Mouse (Mus musculus) frontal cortex, postnatal 14 days (tissue): ENCODE results near the gene Ppm1l.

Experiments
- DNase-seq, 2 experiments: peaks; one replicate each; pipeline ENCODE4 v3.0.0; 2022; ENCODE audit warnings: low spot score in 2 of 2

Ppm1l gene

DNA sequence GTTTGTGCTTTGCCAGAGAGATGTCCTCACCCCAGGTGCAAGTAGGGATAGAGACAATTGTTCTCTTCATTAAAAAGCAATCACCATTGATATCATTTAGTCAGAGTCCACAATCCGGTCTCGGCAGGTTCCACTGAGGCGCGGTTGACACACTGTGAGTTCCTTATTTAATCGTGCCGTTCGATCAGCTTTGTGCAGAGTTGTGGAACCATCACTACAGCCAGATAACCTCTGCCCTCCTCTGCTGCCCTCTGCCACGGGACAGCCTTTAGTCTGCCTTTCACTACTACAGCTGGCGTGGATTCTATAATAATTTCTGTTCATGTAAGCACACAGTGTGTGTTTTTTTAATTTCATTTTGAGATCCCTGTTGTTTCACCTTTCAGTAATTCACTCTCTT is 17.2 kb downstream of the Ppm1l start:
- DNase-seq, result no peak

- no peak for DNase-seq
Measured at GRCm38 (mm10) chr3:69340486-69340885, 23.8 kb downstream of the Ppm1l start.

- DNase-seq, result no peak
Measured at GRCm38 (mm10) chr3:69340971-69341370, 24.3 kb downstream of the Ppm1l start.

- DNase-seq, result no peak
Measured at GRCm38 (mm10) chr3:69341514-69341913, 24.9 kb downstream of the Ppm1l start.

- no peak for DNase-seq
Measured at GRCm38 (mm10) chr3:69342247-69342921, 25.7 kb downstream of the Ppm1l start.

GRCm38 (mm10) chr3:69343124-69343523 is 26.5 kb downstream of the Ppm1l start:
- no peak for DNase-seq

- no peak for DNase-seq
Measured at GRCm38 (mm10) chr3:69346514-69346913, 29.9 kb downstream of the Ppm1l start.

DNA sequence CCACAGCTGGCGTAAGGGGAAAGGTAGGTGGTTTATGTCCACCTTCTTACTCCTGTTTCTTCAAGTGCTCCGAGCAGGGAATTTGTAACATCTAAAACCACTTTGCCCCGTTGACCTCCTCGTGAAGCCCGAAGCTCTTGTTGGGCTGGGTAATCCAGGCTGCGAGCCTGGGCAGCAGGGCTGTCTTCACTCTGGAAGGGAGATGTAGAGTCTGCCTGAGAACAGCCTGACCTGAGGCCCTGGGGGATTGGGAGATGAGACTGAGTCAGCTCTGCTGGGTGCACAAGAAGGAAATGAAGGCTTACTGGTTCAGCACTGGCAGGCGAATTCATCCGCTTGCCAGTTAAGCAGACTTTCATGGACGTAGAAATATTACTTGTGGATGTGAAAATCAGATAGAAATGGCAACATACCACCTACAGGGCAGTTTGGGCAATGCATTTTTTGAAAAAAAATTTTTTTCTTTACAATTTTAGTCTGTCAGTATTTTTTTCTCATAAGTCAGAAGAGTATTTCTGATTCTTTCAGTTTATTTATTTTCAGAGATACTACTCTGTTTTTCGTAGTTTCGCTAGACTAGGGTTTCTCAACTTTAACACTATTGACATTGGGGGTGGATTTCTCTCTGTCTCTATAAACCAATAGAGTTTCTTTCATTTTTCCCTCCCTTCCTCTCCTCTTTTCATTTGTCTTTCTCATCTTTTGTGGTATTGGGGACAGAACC is 31.7 kb downstream of the Ppm1l start:
- DNase-seq, result no peak

DNA sequence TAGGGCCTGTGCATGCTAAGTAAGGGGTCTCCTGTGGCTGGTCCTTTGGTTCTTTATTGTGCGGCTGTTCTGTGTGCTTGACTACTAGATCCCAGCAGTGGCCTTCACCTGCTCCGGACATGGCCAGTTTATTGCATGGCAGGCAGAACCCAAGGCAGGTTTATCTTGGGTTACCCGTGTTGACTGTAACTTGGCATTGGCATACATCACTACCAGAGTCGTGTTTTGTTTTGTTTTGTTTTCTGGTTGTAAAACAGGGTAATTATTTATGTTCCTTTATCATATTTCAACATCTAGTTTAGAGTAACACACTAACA is 32.2 kb downstream of the Ppm1l start:
- no peak for DNase-seq

- DNase-seq, result no peak
Measured at GRCm38 (mm10) chr3:69349973-69350372, 33.3 kb downstream of the Ppm1l start.

GRCm38 (mm10) chr3:69352194-69352593 is 35.5 kb downstream of the Ppm1l start:
- DNase-seq, result no peak

DNA sequence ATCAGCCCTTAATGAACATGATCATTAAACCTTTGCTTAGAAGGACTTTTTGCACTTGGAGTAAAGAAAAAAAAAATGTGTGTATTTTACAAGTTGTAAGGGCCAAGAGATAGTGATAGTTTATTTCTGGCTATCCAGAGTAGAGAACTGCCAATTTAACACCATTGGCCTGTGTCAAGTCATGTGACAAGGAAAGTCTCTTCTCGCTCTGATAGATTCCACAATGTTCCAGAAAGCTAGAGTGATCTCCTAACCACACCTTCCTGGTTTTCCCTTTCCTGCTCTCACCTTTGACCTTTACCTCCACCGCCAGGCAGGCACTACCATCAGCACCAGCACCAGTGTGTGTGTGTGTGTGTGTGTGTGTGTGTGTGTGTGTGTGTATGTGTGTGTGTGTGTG is 38.0 kb downstream of the Ppm1l start:
- no peak for DNase-seq

- no peak for DNase-seq
Measured at GRCm38 (mm10) chr3:69356078-69356665, 39.5 kb downstream of the Ppm1l start.

DNA sequence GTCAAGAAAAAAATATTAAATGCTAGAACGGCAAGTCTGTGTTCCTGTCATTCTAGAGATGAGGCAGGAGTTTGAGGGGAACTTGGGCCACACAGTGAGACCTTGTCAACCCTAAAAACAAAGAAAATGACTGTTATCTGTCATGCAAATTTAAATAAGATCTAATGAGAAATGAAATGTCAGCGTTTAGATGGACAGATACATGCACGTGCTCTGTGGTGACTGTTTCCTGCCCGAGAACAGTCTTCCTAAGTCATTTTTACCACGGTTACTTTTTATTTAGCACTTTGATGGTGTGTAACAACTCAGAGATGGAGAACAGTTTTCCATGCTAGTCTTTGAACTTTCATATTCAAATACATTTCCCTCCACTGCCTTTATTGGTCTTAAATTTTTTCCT is 40.1 kb downstream of the Ppm1l start:
- DNase-seq, result no peak

DNA sequence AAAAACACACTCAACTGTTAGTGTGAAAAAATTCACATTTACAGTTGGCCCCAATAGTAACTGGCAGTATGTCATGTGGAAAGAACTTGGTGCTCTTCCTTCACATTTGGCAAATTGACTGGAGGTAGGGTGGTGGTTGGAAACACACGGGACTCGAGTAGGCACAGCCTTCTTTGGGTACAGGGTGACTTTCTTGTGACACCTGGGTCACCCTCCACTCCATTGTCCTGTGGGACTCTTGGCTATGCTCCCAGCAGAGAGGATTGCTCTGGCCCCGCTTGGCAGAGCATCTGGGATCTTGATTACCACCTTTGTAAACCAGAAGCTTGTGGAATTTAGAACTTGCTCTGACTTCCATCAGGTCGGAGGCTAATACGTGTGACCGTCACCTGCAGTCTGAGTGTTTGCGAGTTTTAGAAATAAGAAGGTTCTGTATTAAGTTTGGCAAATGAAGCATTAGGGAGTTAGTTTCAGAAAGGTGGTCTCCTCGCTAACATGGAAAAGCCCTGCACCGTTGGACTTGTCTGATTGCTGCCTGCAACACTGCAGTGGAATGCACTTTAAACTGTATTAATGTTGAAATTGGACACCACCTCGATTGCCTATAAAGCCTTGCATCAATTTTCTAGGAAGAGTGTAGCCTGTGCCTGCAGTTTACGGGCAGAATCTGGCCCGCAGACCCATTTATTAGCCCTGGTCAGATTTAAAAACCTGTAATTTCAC is 41.4 kb downstream of the Ppm1l start:
- DNase-seq, result no peak

DNA sequence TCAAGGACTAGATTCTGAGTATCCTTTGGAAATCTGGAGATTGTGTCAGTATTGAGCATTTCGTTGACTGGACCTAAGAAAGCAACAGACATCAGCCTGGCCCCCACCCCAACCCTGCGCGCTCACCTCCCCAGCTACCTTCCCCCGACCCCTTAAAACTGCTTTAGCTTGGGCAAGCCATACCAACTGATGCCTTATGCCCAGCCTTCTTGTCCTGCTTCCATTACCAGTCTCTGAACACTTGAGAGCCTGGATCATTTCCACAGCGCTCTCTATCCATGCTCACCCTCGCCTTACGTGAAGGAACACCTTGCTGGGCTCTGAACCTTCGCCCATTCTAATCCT is 41.9 kb downstream of the Ppm1l start:
- no peak for DNase-seq

- no peak for DNase-seq
Measured at GRCm38 (mm10) chr3:69360263-69360895, 43.7 kb downstream of the Ppm1l start.

DNA sequence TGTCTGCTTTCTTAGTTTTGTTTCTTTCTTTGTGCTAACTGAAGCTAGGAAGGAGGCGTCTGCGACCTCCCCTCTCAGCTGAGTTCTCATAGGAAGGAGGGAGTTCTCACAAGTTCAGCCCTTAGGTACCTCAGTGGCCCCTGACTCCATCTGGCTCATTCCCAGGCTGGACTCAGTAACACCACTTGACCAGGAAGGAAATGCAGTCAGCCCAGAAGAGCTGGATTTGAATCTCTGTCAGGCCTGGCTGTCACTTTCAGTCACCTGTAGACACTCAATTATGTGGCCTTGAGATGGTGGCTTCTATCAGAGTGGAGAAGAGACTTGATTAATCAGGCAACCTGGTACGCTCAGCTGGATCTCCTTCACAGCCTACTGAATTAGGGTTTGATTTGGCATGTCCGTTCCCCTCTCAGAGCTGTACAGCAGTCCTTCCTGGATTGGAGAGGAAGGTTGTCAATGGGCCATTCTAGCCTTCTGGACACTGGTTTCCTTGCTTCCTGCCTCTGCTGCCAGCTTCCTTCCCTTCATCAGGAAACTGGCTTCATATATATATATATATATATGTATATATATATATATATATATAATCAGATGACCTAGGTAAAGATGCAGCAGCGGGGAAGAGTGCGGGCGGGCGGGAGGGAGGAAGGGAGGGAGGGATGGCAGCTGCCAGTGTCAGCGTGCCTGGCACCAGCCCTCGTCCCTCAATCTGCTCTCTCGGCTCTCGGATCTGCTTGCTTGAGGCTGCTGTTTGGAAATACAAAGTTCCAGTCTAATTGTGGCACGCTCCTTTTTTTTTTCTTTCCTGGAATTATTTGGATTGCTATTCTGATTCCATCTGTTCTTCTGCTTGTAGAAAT is 45.1 kb downstream of the Ppm1l start:
- DNase-seq, result no peak

- DNase-seq, result no peak
Measured at GRCm38 (mm10) chr3:69362350-69362790, 45.7 kb downstream of the Ppm1l start.

DNA sequence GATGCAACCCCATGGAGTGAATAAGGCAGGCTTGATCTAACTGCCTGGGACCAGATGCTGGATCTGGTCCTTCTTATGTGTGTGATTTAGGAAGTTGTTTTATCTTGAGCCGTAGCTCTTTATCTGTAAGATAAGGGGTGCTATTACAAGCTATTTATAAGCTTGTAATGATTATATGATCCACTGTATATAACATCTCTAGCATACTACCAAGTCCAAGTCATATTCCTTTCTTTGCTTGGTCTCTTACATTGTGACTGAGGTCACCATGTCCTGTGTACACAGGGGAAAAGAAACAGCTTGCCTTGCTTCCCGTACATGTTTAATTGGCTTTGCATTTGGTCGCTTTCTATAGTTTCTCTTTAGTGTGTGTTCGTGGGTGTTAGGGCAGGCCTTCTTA is 46.2 kb downstream of the Ppm1l start:
- DNase-seq, result no peak

DNA sequence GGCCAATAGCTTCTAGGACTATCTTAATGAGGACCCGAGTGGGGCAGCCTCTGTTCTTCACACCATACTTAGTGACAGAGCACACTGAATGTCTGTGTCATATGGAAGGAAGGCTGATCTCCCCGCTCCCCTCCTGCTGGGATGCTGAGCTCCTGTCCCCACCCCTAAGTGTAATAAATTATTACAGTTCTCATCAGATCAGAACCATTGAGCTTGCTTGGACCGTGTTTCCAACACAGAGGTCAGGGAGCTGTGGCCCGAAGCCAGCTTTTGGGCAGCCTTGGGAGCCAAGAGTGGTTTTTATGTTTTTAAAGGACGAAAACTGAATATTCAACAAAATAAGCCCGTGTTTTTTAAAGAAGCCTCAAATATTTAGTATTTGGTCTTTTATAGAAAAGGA is 47.5 kb downstream of the Ppm1l start:
- no peak for DNase-seq
